Mouse (Mus musculus): Measurements from ENCODE around the gene Agtpbp1. TPM values are rescaled to one million over a fixed set of nuclear protein-coding genes. Genes with fewer than 3 reads are reported as not detected.
"Not testable (repeated sequence)": the region's sequence is repeated elsewhere in the genome, so short reads cannot be mapped to it uniquely, and the experiment has no call there.

Agtpbp1 gene
- polyA plus RNA-seq, 1 experiment from 2014 or later = 12.3 TPM

DNA sequence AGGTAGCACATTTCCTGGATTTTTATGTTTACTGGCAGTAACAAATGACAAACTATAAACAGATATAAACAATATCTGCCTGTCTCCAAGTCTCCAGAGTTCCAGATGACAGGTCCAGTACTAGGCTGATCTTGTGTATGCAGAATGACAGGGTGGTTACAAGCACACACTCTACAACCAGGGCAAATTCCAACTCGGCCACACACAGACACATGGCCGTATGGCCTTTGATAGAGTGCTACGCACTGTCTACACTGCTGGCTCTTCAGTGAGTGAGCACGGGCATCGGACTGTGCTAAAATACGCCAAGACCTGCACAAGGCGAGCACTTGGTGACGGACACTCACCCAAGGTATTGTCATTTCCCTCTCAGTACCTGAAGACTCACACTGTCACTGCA, 97.7 kb downstream of the Agtpbp1 start:
- WGBS = 94% methylated on average over 8 of the region's 8 CpGs
- H3K36me3 ChIP-seq = 0 out of 2 replicates have a peak, but pooled peaks cover 4% of the 10 kb centered on the region
- H3K4me3 ChIP-seq = no peak overlapping the region
- H3K9me3 ChIP-seq = no peaks in the 10 kb centered on the region
- no peak overlapping the region for H3K27ac ChIP-seq
- no peaks in the 10 kb centered on the region; the same call in 1 of the 2 replicates for H3K27me3 ChIP-seq (ENCODE audit: insufficient read depth, poor library complexity, severe bottlenecking)
- H3K4me1 ChIP-seq (replicated peaks) = 0 out of 2 replicates have a peak, but pooled peaks cover 2% of the 10 kb centered on the region
- no peak for DNase-seq (ENCODE audit: low spot score)

- no peaks in the 10 kb centered on the region; the same call in 1 of the 2 replicates for H3K27me3 ChIP-seq (ENCODE audit: insufficient read depth, poor library complexity, severe bottlenecking)
- H3K4me1 ChIP-seq (replicated peaks) = 0 out of 2 replicates have a peak, but pooled peaks cover 2% of the 10 kb centered on the region
- WGBS = 91% methylated on average over 5 of the region's 5 CpGs
- no peaks in the 10 kb centered on the region for H3K9me3 ChIP-seq
- 0 out of 2 replicates have a peak, but pooled peaks cover 4% of the 10 kb centered on the region for H3K36me3 ChIP-seq
- no peak for DNase-seq (ENCODE audit: low spot score)
- no peak overlapping the region for H3K4me3 ChIP-seq
- H3K27ac ChIP-seq = no peak overlapping the region
These were observed 98.8 kb downstream of the Agtpbp1 start for GRCm38 (mm10) chr13:59486243-59486642.

GRCm38 (mm10) chr13:59485456-59485855, 99.6 kb downstream of the Agtpbp1 start:
- Histone ChIP-seq H3K27me3 (ENCODE audit: insufficient read depth, poor library complexity, severe bottlenecking) (no peaks in the 10 kb centered on the region; the same call in 1 of the 2 replicates), H3K9me3 (no peaks in the 10 kb centered on the region), H3K27ac (no peak overlapping the region), H3K4me3 (no peak overlapping the region), H3K36me3 (0 out of 2 replicates have a peak, but pooled peaks cover 4% of the 10 kb centered on the region), H3K4me1 (replicated peaks) (0 out of 2 replicates have a peak, but pooled peaks cover 2% of the 10 kb centered on the region)
- DNase-seq (ENCODE audit: low spot score) = no peak
- 88% methylated on average over 7 of the region's 7 CpGs for WGBS

GRCm38 (mm10) chr13:59481484-59481855, 103.6 kb downstream of the Agtpbp1 start:
- no peaks in the 10 kb centered on the region for H3K4me1 ChIP-seq (replicated peaks)
- no peaks in the 10 kb centered on the region for H3K27me3 ChIP-seq (ENCODE audit: insufficient read depth, poor library complexity, severe bottlenecking)
- H3K36me3 ChIP-seq = peaks cover 19% of the 10 kb centered on the region
- no peak for DNase-seq (ENCODE audit: low spot score)
- 90% methylated on average over 4 of the region's 4 CpGs for WGBS
- no peak overlapping the region for H3K27ac ChIP-seq
- no peak overlapping the region for H3K4me3 ChIP-seq
- H3K9me3 ChIP-seq = no peaks in the 10 kb centered on the region

- H3K27me3 ChIP-seq (ENCODE audit: insufficient read depth, poor library complexity, severe bottlenecking) = no peaks in the 10 kb centered on the region
- no peak overlapping the region for H3K4me3 ChIP-seq
- no peak overlapping the region for H3K27ac ChIP-seq
- DNase-seq (ENCODE audit: low spot score) = no peak
- H3K4me1 ChIP-seq (replicated peaks) = no peaks in the 10 kb centered on the region
- H3K9me3 ChIP-seq = no peaks in the 10 kb centered on the region
- WGBS = 94% methylated on average over 13 of the region's 13 CpGs
- H3K36me3 ChIP-seq = peaks cover 21% of the 10 kb centered on the region
These were observed 104.2 kb downstream of the Agtpbp1 start for GRCm38 (mm10) chr13:59480599-59481483.

- not testable (repeated sequence) for DNase-seq (ENCODE audit: low spot score); H3K9me3 ChIP-seq
- WGBS = 87% methylated on average over 7 of the region's 7 CpGs
These were observed 107.1 kb downstream of the Agtpbp1 start for GRCm38 (mm10) chr13:59477928-59478327.

DNA sequence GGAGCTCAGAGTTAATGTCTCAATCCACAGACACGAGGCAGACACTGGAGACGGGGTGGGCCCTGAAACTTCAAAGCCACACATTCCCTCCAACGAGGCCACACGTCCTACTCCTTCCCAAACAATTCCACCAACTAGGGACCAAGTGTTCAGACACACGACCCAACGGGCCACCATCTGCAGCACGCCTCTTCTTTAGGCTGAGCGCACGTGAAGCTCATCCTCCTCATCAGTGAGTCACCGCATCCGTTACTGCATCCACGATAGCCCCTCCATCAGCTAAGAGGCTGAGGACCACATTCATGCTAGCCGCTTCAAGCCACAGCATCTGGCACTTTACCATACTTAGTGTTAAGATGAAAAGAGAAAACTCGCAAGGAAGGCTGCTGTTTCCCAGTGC, 107.6 kb downstream of the Agtpbp1 start:
- Histone ChIP-seq H3K36me3 (peaks cover 21% of the 10 kb centered on the region), H3K4me1 (replicated peaks) (no peaks in the 10 kb centered on the region), H3K4me3 (no peak overlapping the region), H3K27ac (no peak overlapping the region), H3K27me3 (ENCODE audit: insufficient read depth, poor library complexity, severe bottlenecking) (no peaks in the 10 kb centered on the region), H3K9me3 (no peaks in the 10 kb centered on the region)
- 94% methylated on average over 14 of the region's 14 CpGs for WGBS
- no peak for DNase-seq (ENCODE audit: low spot score)

More at GRCm38 (mm10) chr13:59477928-59478327, 107.1 kb downstream of the Agtpbp1 start:
- H3K4me3 ChIP-seq; H3K27me3 ChIP-seq (ENCODE audit: insufficient read depth, poor library complexity, severe bottlenecking); H3K4me1 ChIP-seq (replicated peaks); H3K27ac ChIP-seq: not testable (repeated sequence)
- H3K36me3 ChIP-seq = peaks cover 21% of the 10 kb centered on the region

- no peaks in the 10 kb centered on the region for H3K9me3 ChIP-seq
- H3K4me3 ChIP-seq = no peak overlapping the region
- no peaks in the 10 kb centered on the region for H3K4me1 ChIP-seq (replicated peaks)
- no peak for DNase-seq (ENCODE audit: low spot score)
- H3K27me3 ChIP-seq (ENCODE audit: insufficient read depth, poor library complexity, severe bottlenecking) = no peaks in the 10 kb centered on the region
- peaks cover 25% of the 10 kb centered on the region for H3K36me3 ChIP-seq
- 95% methylated on average over 8 of the region's 8 CpGs for WGBS
- H3K27ac ChIP-seq = no peak overlapping the region
These were observed 110.1 kb downstream of the Agtpbp1 start for GRCm38 (mm10) chr13:59474973-59475372.

DNA sequence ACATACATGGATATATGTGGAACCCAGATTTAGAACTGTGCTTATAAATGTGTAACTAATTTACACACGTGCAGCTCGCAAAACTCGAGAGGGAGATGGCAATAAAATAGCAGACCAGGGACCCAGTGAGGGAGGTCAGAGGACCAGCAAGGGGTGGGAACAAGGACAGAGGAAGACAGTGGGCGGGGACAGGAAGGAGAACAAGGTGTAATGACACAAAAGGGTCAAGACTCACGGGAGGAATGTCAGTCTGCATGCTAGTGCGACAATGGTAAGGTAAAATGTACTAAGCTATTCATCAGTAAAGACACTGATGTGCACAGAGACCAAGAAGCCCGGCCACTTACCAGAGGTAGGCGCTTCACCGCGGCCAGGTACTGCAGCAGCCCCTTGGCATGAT, 111.7 kb downstream of the Agtpbp1 start:
- 90% methylated on average over 10 of the region's 10 CpGs for WGBS
- Histone ChIP-seq H3K4me3 (no peak overlapping the region), H3K27me3 (ENCODE audit: insufficient read depth, poor library complexity, severe bottlenecking) (no peaks in the 10 kb centered on the region), H3K4me1 (replicated peaks) (no peaks in the 10 kb centered on the region), H3K36me3 (peaks cover 25% of the 10 kb centered on the region), H3K27ac (no peak overlapping the region), H3K9me3 (no peaks in the 10 kb centered on the region)
- DNase-seq (ENCODE audit: low spot score) = no peak

GRCm38 (mm10) chr13:59472222-59472621, 112.8 kb downstream of the Agtpbp1 start:
- 90% methylated on average over 5 of the region's 5 CpGs for WGBS
- no peaks in the 10 kb centered on the region for H3K4me1 ChIP-seq (replicated peaks)
- H3K4me3 ChIP-seq = no peak overlapping the region
- H3K27me3 ChIP-seq (ENCODE audit: insufficient read depth, poor library complexity, severe bottlenecking) = no peaks in the 10 kb centered on the region
- no peak overlapping the region for H3K27ac ChIP-seq
- H3K9me3 ChIP-seq = no peaks in the 10 kb centered on the region
- H3K36me3 ChIP-seq = peaks cover 17% of the 10 kb centered on the region
- no peak for DNase-seq (ENCODE audit: low spot score)

- Histone ChIP-seq H3K27ac (no peak overlapping the region), H3K27me3 (ENCODE audit: insufficient read depth, poor library complexity, severe bottlenecking) (no peaks in the 10 kb centered on the region), H3K4me1 (replicated peaks) (no peaks in the 10 kb centered on the region), H3K36me3 (peaks cover 11% of the 10 kb centered on the region), H3K4me3 (no peak overlapping the region), H3K9me3 (no peaks in the 10 kb centered on the region)
- 93% methylated on average over 5 of the region's 5 CpGs for whole genome bisulfite sequencing
- no peak for DNase-seq (ENCODE audit: low spot score)
These were observed 115.3 kb downstream of the Agtpbp1 start for GRCm38 (mm10) chr13:59469701-59470100.

DNA sequence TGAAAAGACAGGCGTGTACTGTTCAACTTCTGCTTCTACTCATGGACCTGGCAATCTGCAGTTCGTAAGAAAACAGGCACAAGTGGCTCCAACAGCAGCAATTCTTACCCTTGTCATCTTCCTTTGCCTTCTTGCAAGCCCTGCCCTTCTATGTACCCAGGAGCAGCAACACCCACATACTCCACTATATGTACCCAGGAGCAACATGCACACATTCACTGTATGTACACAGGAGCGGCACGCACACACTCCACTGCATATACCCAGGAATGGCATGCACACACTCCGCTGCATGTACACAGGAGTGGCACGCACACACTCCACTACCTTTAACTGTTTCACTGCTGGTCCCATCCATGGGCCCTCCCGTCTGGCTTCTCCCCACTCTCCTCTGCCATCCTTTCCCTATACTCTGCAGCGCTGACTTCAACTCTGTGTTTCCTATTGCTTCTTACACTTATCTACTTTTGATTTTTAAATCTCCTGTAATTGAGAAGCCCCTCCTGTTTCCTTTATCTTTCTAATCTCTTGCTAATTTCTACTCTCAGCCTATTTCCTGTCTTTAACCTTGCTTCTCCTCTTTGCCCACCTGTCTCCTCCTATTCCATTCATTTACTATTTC, 116.7 kb downstream of the Agtpbp1 start:
- Histone ChIP-seq H3K36me3 (peaks cover 12% of the 10 kb centered on the region), H3K27ac (no peak overlapping the region), H3K9me3 (no peaks in the 10 kb centered on the region), H3K4me3 (no peak overlapping the region), H3K27me3 (ENCODE audit: insufficient read depth, poor library complexity, severe bottlenecking) (no peaks in the 10 kb centered on the region), H3K4me1 (replicated peaks) (no peaks in the 10 kb centered on the region)
- WGBS = 85% methylated on average over 8 of the region's 8 CpGs
- no peak for DNase-seq (ENCODE audit: low spot score)

GRCm38 (mm10) chr13:59467591-59467990, 117.4 kb downstream of the Agtpbp1 start:
- no peak for DNase-seq (ENCODE audit: low spot score)
- H3K9me3 ChIP-seq = no peaks in the 10 kb centered on the region
- no peaks in the 10 kb centered on the region for H3K27me3 ChIP-seq (ENCODE audit: insufficient read depth, poor library complexity, severe bottlenecking)
- H3K4me1 ChIP-seq (replicated peaks) = no peaks in the 10 kb centered on the region
- 78% methylated on average over 3 of the region's 3 CpGs for WGBS
- H3K4me3 ChIP-seq = no peak overlapping the region
- H3K27ac ChIP-seq = no peak overlapping the region
- H3K36me3 ChIP-seq = peaks cover 11% of the 10 kb centered on the region
